Mouse (Mus musculus): ENCODE data around the gene Cbx5. TPM values are rescaled to one million over a fixed set of nuclear protein-coding genes. Genes with fewer than 3 reads are reported as not detected.
A peak's percentile ranks its signal among the peaks of the same experiment; 100 is the strongest.
"Not testable (repeated sequence)": the region's sequence is repeated elsewhere in the genome, so short reads cannot be mapped to it uniquely, and the experiment has no call there.

The Cbx5 gene
- polyA plus RNA-seq, 1 experiment from 2014 or later, result 177 TPM

GRCm38 (mm10) chr15:103247078-103247781 lies 7.6 kb upstream of the Cbx5 start:
- no peak overlapping the region for H3K4me2 ChIP-seq (ENCODE audit: low read length)
- ATAC-seq (ENCODE audit: low FRiP score, low TSS enrichment) (no peak), DNase-seq (no peak)
- H3K27me3 ChIP-seq (ENCODE audit: control insufficient read depth, insufficient read depth, low read length), result no peaks in the 10 kb centered on the region
- no peak overlapping the region for H3K27ac ChIP-seq (replicated peaks; ENCODE audit: low read depth, low read length)
- H3K36me3 ChIP-seq (ENCODE audit: control insufficient read depth, insufficient read depth, low read length), result peaks cover 66% of the 10 kb centered on the region
- no peaks in the 10 kb centered on the region for H3K9me3 ChIP-seq (ENCODE audit: control insufficient read depth, low read length)
- H3K4me1 ChIP-seq (ENCODE audit: control insufficient read depth, insufficient read depth, low read length), result peaks cover 15% of the 10 kb centered on the region
- no peak overlapping the region for H3K4me3 ChIP-seq (replicated peaks; ENCODE audit: low read depth, low read length)
- 90% methylated on average over 9 of the region's 9 CpGs for WGBS
- no peak overlapping the region for H3K9ac ChIP-seq (replicated peaks; ENCODE audit: low read length)

- no peak overlapping the region for H3K4me2 ChIP-seq (ENCODE audit: low read length)
- peaks cover 22% of the 10 kb centered on the region for H3K4me1 ChIP-seq (ENCODE audit: control insufficient read depth, insufficient read depth, low read length)
- no peaks in the 10 kb centered on the region for H3K9me3 ChIP-seq (ENCODE audit: control insufficient read depth, low read length)
- DNase-seq (no peak), ATAC-seq (ENCODE audit: low FRiP score, low TSS enrichment) (no peak)
- H3K9ac ChIP-seq (replicated peaks; ENCODE audit: low read length), result no peak overlapping the region
- 86% methylated on average over 6 of the region's 6 CpGs for WGBS
- H3K36me3 ChIP-seq (ENCODE audit: control insufficient read depth, insufficient read depth, low read length), result peaks cover 76% of the 10 kb centered on the region
- no peak overlapping the region for H3K27ac ChIP-seq (replicated peaks; ENCODE audit: low read depth, low read length)
- no peaks in the 10 kb centered on the region for H3K27me3 ChIP-seq (ENCODE audit: control insufficient read depth, insufficient read depth, low read length)
- no peak overlapping the region for H3K4me3 ChIP-seq (replicated peaks; ENCODE audit: low read depth, low read length)
Measured at GRCm38 (mm10) chr15:103245616-103246015, 6.0 kb upstream of the Cbx5 start.

- ATAC-seq (ENCODE audit: low FRiP score, low TSS enrichment) (no peak), DNase-seq (no peak)
- no peak overlapping the region for H3K27ac ChIP-seq (replicated peaks; ENCODE audit: low read depth, low read length)
- peak overlapping the region; percentile 85 for H3K4me2 ChIP-seq (ENCODE audit: low read length)
- H3K4me1 ChIP-seq (ENCODE audit: control insufficient read depth, insufficient read depth, low read length), result peaks cover 30% of the 10 kb centered on the region
- no peaks in the 10 kb centered on the region for H3K9me3 ChIP-seq (ENCODE audit: control insufficient read depth, low read length)
- H3K9ac ChIP-seq (replicated peaks; ENCODE audit: low read length), result no peak overlapping the region; the same call in 1 of the 2 replicates
- H3K27me3 ChIP-seq (ENCODE audit: control insufficient read depth, insufficient read depth, low read length), result no peaks in the 10 kb centered on the region
- peaks cover 59% of the 10 kb centered on the region for H3K36me3 ChIP-seq (ENCODE audit: control insufficient read depth, insufficient read depth, low read length)
- peak overlapping the region; percentile 59 for H3K4me3 ChIP-seq (replicated peaks; ENCODE audit: low read depth, low read length)
- 68% methylated on average over 8 of the region's 8 CpGs for WGBS
Measured at GRCm38 (mm10) chr15:103242885-103243284, 3.3 kb upstream of the Cbx5 start.

- DNase-seq; H3K27me3 ChIP-seq (ENCODE audit: control insufficient read depth, insufficient read depth, low read length); ATAC-seq (ENCODE audit: low FRiP score, low TSS enrichment); H3K9me3 ChIP-seq (ENCODE audit: control insufficient read depth, low read length): not testable (repeated sequence)
- Histone ChIP-seq H3K27ac (replicated peaks; ENCODE audit: low read depth, low read length) (peak overlapping the region; percentile 92), H3K9ac (replicated peaks; ENCODE audit: low read length) (peak overlapping the region; percentile 74), H3K4me2 (ENCODE audit: low read length) (peak overlapping the region; percentile 85), H3K4me1 (ENCODE audit: control insufficient read depth, insufficient read depth, low read length) (peaks cover 30% of the 10 kb centered on the region), H3K4me3 (replicated peaks; ENCODE audit: low read depth, low read length) (peak overlapping the region; percentile 59), H3K36me3 (ENCODE audit: control insufficient read depth, insufficient read depth, low read length) (peaks cover 44% of the 10 kb centered on the region)
- WGBS, result 10% methylated on average over 12 of the region's 12 CpGs
Measured at GRCm38 (mm10) chr15:103241071-103242018, 1.7 kb upstream of the Cbx5 start.

- Histone ChIP-seq H3K27ac (replicated peaks; ENCODE audit: low read depth, low read length) (peak within 1 kb of the TSS; percentile 92), H3K4me1 (ENCODE audit: control insufficient read depth, insufficient read depth, low read length) (peaks cover 30% of the 10 kb centered on the region), H3K4me2 (ENCODE audit: low read length) (peak within 1 kb of the TSS; percentile 85), H3K36me3 (ENCODE audit: control insufficient read depth, insufficient read depth, low read length) (peaks cover 36% of the 10 kb centered on the region), H3K27me3 (ENCODE audit: control insufficient read depth, insufficient read depth, low read length) (no peaks in the 10 kb centered on the region), H3K9me3 (ENCODE audit: control insufficient read depth, low read length) (no peaks in the 10 kb centered on the region), H3K4me3 (replicated peaks; ENCODE audit: low read depth, low read length) (peak within 1 kb of the TSS; percentile 59), H3K9ac (replicated peaks; ENCODE audit: low read length) (peak within 1 kb of the TSS; percentile 74)
- peak; percentile 99 for DNase-seq
- ATAC-seq (ENCODE audit: low FRiP score, low TSS enrichment), result peak; percentile 94
- under 1% methylated on average over 47 of the region's 47 CpGs for WGBS
Measured at GRCm38 (mm10) chr15:103240160-103241028, 778 bp upstream of the Cbx5 start, which contains the start of gene Hnrnpa1. Gene Hnrnpa1, plus strand, starts transcription at chr15:103240432.

GRCm38 (mm10) chr15:103239130-103239684 lies 409 bp downstream of the Cbx5 start:
- H3K4me1 ChIP-seq (ENCODE audit: control insufficient read depth, insufficient read depth, low read length), result peaks cover 27% of the 10 kb centered on the region
- ATAC-seq (ENCODE audit: low FRiP score, low TSS enrichment) (peak; percentile 86), DNase-seq (peak; percentile 96)
- H3K9me3 ChIP-seq (ENCODE audit: control insufficient read depth, low read length), result no peaks in the 10 kb centered on the region
- peak overlapping the region; percentile 59 for H3K4me3 ChIP-seq (replicated peaks; ENCODE audit: low read depth, low read length)
- H3K4me2 ChIP-seq (ENCODE audit: low read length), result peak overlapping the region; percentile 77
- H3K27ac ChIP-seq (replicated peaks; ENCODE audit: low read depth, low read length), result peak overlapping the region; percentile 92
- under 1% methylated on average over 26 of the region's 26 CpGs for WGBS
- H3K27me3 ChIP-seq (ENCODE audit: control insufficient read depth, insufficient read depth, low read length), result no peaks in the 10 kb centered on the region
- peak overlapping the region; percentile 54 for H3K9ac ChIP-seq (replicated peaks; ENCODE audit: low read length)
- H3K36me3 ChIP-seq (ENCODE audit: control insufficient read depth, insufficient read depth, low read length), result peaks cover 28% of the 10 kb centered on the region

GRCm38 (mm10) chr15:103237295-103237694 lies 2.3 kb downstream of the Cbx5 start:
- Histone ChIP-seq H3K4me2 (ENCODE audit: low read length) (no peak overlapping the region), H3K4me3 (replicated peaks; ENCODE audit: low read depth, low read length) (no peak overlapping the region), H3K27me3 (ENCODE audit: control insufficient read depth, insufficient read depth, low read length) (no peaks in the 10 kb centered on the region), H3K4me1 (ENCODE audit: control insufficient read depth, insufficient read depth, low read length) (peaks cover 15% of the 10 kb centered on the region), H3K27ac (replicated peaks; ENCODE audit: low read depth, low read length) (no peak overlapping the region), H3K36me3 (ENCODE audit: control insufficient read depth, insufficient read depth, low read length) (peaks cover 11% of the 10 kb centered on the region), H3K9me3 (ENCODE audit: control insufficient read depth, low read length) (no peaks in the 10 kb centered on the region), H3K9ac (replicated peaks; ENCODE audit: low read length) (no peak overlapping the region)
- DNase-seq (no peak), ATAC-seq (ENCODE audit: low FRiP score, low TSS enrichment) (no peak)
- WGBS, result 88% methylated on average over 7 of the region's 7 CpGs

- no peaks in the 10 kb centered on the region for H3K9me3 ChIP-seq (ENCODE audit: control insufficient read depth, low read length)
- H3K9ac ChIP-seq (replicated peaks; ENCODE audit: low read length), result no peak overlapping the region
- no peak for DNase-seq
- no peak overlapping the region for H3K4me2 ChIP-seq (ENCODE audit: low read length)
- peaks cover under 1% of the 10 kb centered on the region; the same call in 1 of the 2 replicates for H3K4me1 ChIP-seq (ENCODE audit: control insufficient read depth, insufficient read depth, low read length)
- H3K27ac ChIP-seq (replicated peaks; ENCODE audit: low read depth, low read length), result no peak overlapping the region
- H3K36me3 ChIP-seq (ENCODE audit: control insufficient read depth, insufficient read depth, low read length), result peaks cover 2% of the 10 kb centered on the region; the same call in 1 of the 2 replicates
- no peaks in the 10 kb centered on the region for H3K27me3 ChIP-seq (ENCODE audit: control insufficient read depth, insufficient read depth, low read length)
- ATAC-seq (ENCODE audit: low FRiP score, low TSS enrichment), result no peak
- H3K4me3 ChIP-seq (replicated peaks; ENCODE audit: low read depth, low read length), result no peak overlapping the region
- WGBS, result 86% methylated on average over 2 of the region's 2 CpGs
Measured at GRCm38 (mm10) chr15:103233119-103233518, 6.5 kb downstream of the Cbx5 start.
